Mouse (Mus musculus) heart, embryonic 16.5 days (tissue): Measurements from ENCODE around the gene Stat6. TPM values are rescaled to one million over a fixed set of nuclear protein-coding genes. Genes with fewer than 3 reads are reported as not detected.

Experiments used
- ATAC-seq: fragments of 200-750 bp; cut with Nextera tagmentation; replicated peaks from 2 replicates; pipeline ENCODE4 v1.8.0; 2017; ENCODE audit warnings: moderate number of reproducible peaks; ENCODE audit not compliant: insufficient read depth, low FRiP score; ENCODE audit errors: extremely low read depth
- H3K27ac ChIP-seq: fragments of 300-500 bp; sonication (generic); 2 replicates; pipeline ENCODE4 v1.5.1; 2014; ENCODE audit warnings: mild to moderate bottlenecking, low read length, control low read depth, moderate library complexity
- H3K27me3 ChIP-seq: fragments of 300-500 bp; sonication (generic); 2 replicates; pipeline ENCODE4 v1.6.1; 2014; ENCODE audit warnings: low read length, mixed read lengths; ENCODE audit not compliant: control insufficient read depth, insufficient read depth
- H3K36me3 ChIP-seq: fragments of 300-500 bp; sonication (generic); 2 replicates; pipeline ENCODE4 v1.6.1; 2014; ENCODE audit not compliant: control insufficient read depth, insufficient read depth
- H3K4me1 ChIP-seq: fragments of 300-500 bp; sonication (generic); 2 replicates; pipeline ENCODE4 v1.6.1; 2014; ENCODE audit warnings: low read length, mixed read lengths; ENCODE audit not compliant: control insufficient read depth, insufficient read depth
- H3K4me2 ChIP-seq: fragments of 300-500 bp; sonication (generic); 2 replicates; pipeline ENCODE4 v1.6.1; 2014; ENCODE audit warnings: low read depth, mild to moderate bottlenecking, control low read depth, low read length
- H3K4me3 ChIP-seq: fragments of 300-500 bp; sonication (generic); 2 replicates; pipeline ENCODE4 v1.5.1; 2014; ENCODE audit warnings: mild to moderate bottlenecking, control low read depth, low read length
- H3K9ac ChIP-seq: fragments of 300-500 bp; sonication (generic); 2 replicates; pipeline ENCODE4 v1.6.1; 2014; ENCODE audit warnings: low read length, control low read depth
- H3K9me3 ChIP-seq: fragments of 300-500 bp; sonication (generic); replicated peaks from 2 replicates; pipeline ENCODE4 v1.6.1; 2016; ENCODE audit warnings: low read length; ENCODE audit not compliant: control insufficient read depth
- WGBS: fragments of 180-500 bp; shearing (Covaris S2); extraction: QIAGEN DNeasy Blood & Tissue Kit; methylation state at CpG from one replicate; pipeline ENCODE4 v1.1.7; 2014; 5-methylcytosine and 5-hydroxymethylcytosine counted together
- polyA plus RNA-seq: library from polyadenylated mRNA; unstranded; fragments of >200 nt; fragmentation: Nextera tagmentation; extraction: Ambion mirVana; gene quantifications from 2 replicates; pipeline ENCODE4 v1.2.1, GENCODE M21; 2015

The Stat6 gene
- polyA plus RNA-seq, 1 experiment from 2014 or later: 36.7 TPM

DNA sequence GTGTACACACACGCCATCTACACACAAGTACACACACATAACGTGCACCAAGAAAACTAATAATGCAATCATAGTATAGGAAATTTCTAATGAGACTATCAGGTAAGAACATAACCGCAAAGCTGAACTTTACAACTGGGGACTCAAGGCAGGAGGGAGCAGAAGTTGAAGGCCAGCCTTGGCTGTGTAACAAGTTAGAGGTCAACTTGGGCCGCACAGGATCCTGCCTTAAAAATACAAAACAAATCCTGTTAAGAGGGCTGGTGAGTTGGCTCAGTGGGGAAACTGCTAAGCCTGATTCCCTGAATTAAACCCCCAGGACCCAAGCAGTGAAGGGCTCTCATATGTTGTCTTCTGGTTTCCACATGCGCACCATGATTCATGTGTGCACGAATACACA lies 40.6 kb upstream of the Stat6 start:
- Histone ChIP-seq H3K27me3 (no peaks in the 10 kb centered on the region), H3K9ac (no peak overlapping the region), H3K9me3 (no peaks in the 10 kb centered on the region), H3K36me3 (peaks cover 4% of the 10 kb centered on the region; the same call in 1 of the 2 replicates), H3K4me3 (no peak overlapping the region), H3K27ac (no peak overlapping the region), H3K4me2 (no peak overlapping the region), H3K4me1 (peaks cover 39% of the 10 kb centered on the region)
- no peak for ATAC-seq
- 92% methylated on average over 6 of the region's 6 CpGs for WGBS

- Histone ChIP-seq H3K4me3 (no peak overlapping the region), H3K36me3 (peaks cover 4% of the 10 kb centered on the region; the same call in 1 of the 2 replicates), H3K4me2 (no peak overlapping the region), H3K27me3 (no peaks in the 10 kb centered on the region), H3K9me3 (no peaks in the 10 kb centered on the region), H3K4me1 (peaks cover 33% of the 10 kb centered on the region), H3K27ac (no peak overlapping the region), H3K9ac (no peak overlapping the region)
- WGBS: 54% methylated on average over 13 of the region's 13 CpGs
- ATAC-seq: no peak
Observed at GRCm38 (mm10) chr10:127603437-127604371, 39.1 kb upstream of the Stat6 start.

GRCm38 (mm10) chr10:127604465-127605250 lies 38.1 kb upstream of the Stat6 start:
- Histone ChIP-seq H3K9me3 (no peaks in the 10 kb centered on the region), H3K4me3 (no peak overlapping the region), H3K36me3 (peaks cover 4% of the 10 kb centered on the region; the same call in 1 of the 2 replicates), H3K27me3 (no peaks in the 10 kb centered on the region), H3K4me1 (peaks cover 33% of the 10 kb centered on the region), H3K4me2 (no peak overlapping the region), H3K9ac (no peak overlapping the region), H3K27ac (no peak overlapping the region)
- peak; percentile 19; the same call in 1 of the 2 replicates for ATAC-seq
- WGBS: 38% methylated on average over 15 of the region's 15 CpGs

DNA sequence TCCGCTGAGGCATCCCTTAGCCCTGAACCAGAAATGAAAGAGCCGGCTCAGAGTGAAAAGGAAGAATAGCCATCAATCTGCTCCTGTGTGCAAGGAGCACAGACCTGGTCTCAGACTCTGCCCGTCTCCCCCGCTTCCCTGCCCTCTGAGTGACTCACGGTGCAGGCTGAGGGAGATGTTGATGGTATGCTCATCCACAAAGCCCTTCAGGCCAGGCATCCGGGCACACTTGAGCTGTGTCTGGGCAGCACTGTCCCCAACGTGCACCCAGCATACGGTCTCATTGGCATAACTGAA lies 37.6 kb upstream of the Stat6 start:
- WGBS: 69% methylated on average over 8 of the region's 8 CpGs
- Histone ChIP-seq H3K9ac (no peak overlapping the region), H3K36me3 (peaks cover 4% of the 10 kb centered on the region; the same call in 1 of the 2 replicates), H3K27ac (no peak overlapping the region), H3K9me3 (no peaks in the 10 kb centered on the region), H3K4me3 (no peak overlapping the region), H3K4me2 (no peak overlapping the region), H3K27me3 (no peaks in the 10 kb centered on the region), H3K4me1 (peaks cover 28% of the 10 kb centered on the region)
- no peak for ATAC-seq

- Histone ChIP-seq H3K9me3 (no peaks in the 10 kb centered on the region), H3K27ac (no peak overlapping the region), H3K4me3 (no peak overlapping the region), H3K36me3 (peaks cover 4% of the 10 kb centered on the region; the same call in 1 of the 2 replicates), H3K9ac (no peak overlapping the region), H3K4me2 (no peak overlapping the region), H3K27me3 (no peaks in the 10 kb centered on the region), H3K4me1 (peaks cover 25% of the 10 kb centered on the region)
- no peak for ATAC-seq
- 90% methylated on average over 9 of the region's 9 CpGs for WGBS
Observed at GRCm38 (mm10) chr10:127605756-127606155, 37.0 kb upstream of the Stat6 start.

DNA sequence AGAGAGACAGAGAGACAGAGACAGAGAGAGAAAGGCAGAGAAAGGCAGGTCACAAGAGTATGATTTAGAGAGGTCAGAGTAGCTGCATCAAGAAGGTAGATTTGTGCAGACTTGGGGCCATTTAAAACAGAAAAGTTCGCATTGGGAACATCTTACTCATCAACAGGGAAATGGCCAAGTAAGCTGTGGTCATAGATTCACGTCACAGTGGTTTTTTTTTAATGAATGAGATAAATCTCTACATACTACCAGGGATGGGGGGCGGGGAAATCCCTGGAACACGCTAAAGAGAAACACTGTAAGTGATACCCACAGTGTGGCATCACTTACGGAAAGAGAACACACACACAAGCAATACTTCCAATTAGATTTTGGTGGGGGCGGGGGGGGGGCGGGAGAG lies 35.7 kb upstream of the Stat6 start:
- H3K4me1 ChIP-seq: peaks cover 21% of the 10 kb centered on the region
- no peak overlapping the region for H3K4me2 ChIP-seq
- ATAC-seq: no peak
- H3K9me3 ChIP-seq: no peaks in the 10 kb centered on the region
- WGBS: 86% methylated on average over 7 of the region's 7 CpGs
- no peak overlapping the region for H3K27ac ChIP-seq
- no peak overlapping the region for H3K9ac ChIP-seq
- no peaks in the 10 kb centered on the region for H3K27me3 ChIP-seq
- no peak overlapping the region for H3K4me3 ChIP-seq
- H3K36me3 ChIP-seq: peaks cover 8% of the 10 kb centered on the region

DNA sequence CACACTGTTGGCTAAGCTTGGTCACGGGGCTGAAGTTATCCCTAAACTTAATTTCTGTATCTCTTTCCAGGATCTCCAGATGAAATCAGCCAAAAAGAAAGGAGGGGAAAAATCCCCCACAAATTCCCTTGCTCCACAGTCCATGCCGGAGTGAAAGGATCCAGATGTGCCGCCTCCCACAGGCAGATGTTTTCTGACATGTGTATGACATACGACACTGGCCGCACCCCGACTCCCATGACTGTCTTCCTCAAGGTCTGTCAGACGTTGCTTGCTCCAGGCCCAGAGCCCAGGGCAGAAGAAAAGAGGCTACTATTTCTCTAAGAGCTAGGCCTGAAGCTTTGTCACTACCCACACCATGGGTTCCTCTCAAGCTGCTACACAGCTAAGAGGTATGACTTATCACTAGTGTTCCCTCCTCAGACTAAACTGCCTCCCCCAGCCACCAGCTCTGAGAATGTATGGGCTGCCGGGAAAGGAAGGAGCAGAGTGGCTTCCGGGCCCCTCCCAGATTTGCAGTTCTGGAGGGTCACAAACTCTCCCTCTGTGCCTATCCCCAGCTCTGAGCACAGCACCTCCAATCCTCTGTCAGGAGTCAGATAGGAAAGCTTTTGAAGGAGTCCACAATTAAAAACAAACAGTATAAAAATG lies 33.2 kb upstream of the Stat6 start:
- Histone ChIP-seq H3K4me1 (peaks cover 9% of the 10 kb centered on the region), H3K36me3 (peaks cover 8% of the 10 kb centered on the region), H3K4me2 (no peak overlapping the region), H3K9me3 (no peaks in the 10 kb centered on the region), H3K9ac (no peak overlapping the region), H3K27me3 (no peaks in the 10 kb centered on the region), H3K27ac (no peak overlapping the region), H3K4me3 (no peak overlapping the region)
- 64% methylated on average over 9 of the region's 9 CpGs for WGBS
- ATAC-seq: no peak

GRCm38 (mm10) chr10:127610066-127610415 lies 32.7 kb upstream of the Stat6 start:
- Histone ChIP-seq H3K4me1 (peaks cover 7% of the 10 kb centered on the region), H3K4me3 (no peak overlapping the region), H3K27ac (no peak overlapping the region), H3K9ac (no peak overlapping the region), H3K36me3 (peaks cover 8% of the 10 kb centered on the region), H3K4me2 (no peak overlapping the region), H3K9me3 (no peaks in the 10 kb centered on the region), H3K27me3 (no peaks in the 10 kb centered on the region)
- WGBS: 84% methylated on average over 9 of the region's 9 CpGs
- ATAC-seq: no peak
